Mouse (Mus musculus) lung, adult 2 months (tissue): ENCODE data around the gene Gm9732.
"Not testable (repeated sequence)": the region's sequence is repeated elsewhere in the genome, so short reads cannot be mapped to it uniquely, and the experiment has no call there.

Source experiments
- CTCF ChIP-seq: fragments of 200-500 bp; IDR thresholded peaks from 2 replicates; pipeline ENCODE4 v1.5.1; 2011; ENCODE audit warnings: mild to moderate bottlenecking, low read length, control low read depth; ENCODE audit not compliant: insufficient read depth
- POLR2A ChIP-seq: fragments of 200-500 bp; IDR thresholded peaks from 2 replicates; pipeline ENCODE4 v1.6.1; 2011; ENCODE audit warnings: low read depth, mild to moderate bottlenecking, control low read depth, low read length, borderline replicate concordance; ENCODE audit errors: extremely low read depth

- not testable (repeated sequence) for TF ChIP-seq POLR2A, CTCF
These were observed 37.1 kb upstream of the Gm9732 start for GRCm38 (mm10) chr14:43237769-43238168.
